Mouse (Mus musculus) liver, embryonic 15.5 days (tissue): ENCODE measurements around the gene Sat1. TPM values are rescaled to one million over a fixed set of nuclear protein-coding genes. Genes with fewer than 3 reads are reported as not detected.

ENCODE experiments used
- ATAC-seq: fragments of 200-750 bp; cut with Nextera tagmentation; 2 replicates; pipeline ENCODE4 v1.8.0; 2017; ENCODE audit warnings: moderate number of reproducible peaks, mild to moderate bottlenecking, moderate library complexity; ENCODE audit not compliant: insufficient read depth
- H3K27ac ChIP-seq: fragments of 300-500 bp; sonication (generic); replicated peaks from 2 replicates; pipeline ENCODE4 v1.5.1; 2015; ENCODE audit warnings: mild to moderate bottlenecking, inconsistent platforms
- H3K27me3 ChIP-seq: fragments of 300-500 bp; sonication (generic); 2 replicates; pipeline ENCODE4 v1.6.1; 2015; ENCODE audit warnings: mild to moderate bottlenecking, inconsistent platforms
- H3K36me3 ChIP-seq: fragments of 300-500 bp; sonication (generic); replicated peaks from 2 replicates; pipeline ENCODE4 v1.6.1; 2015; ENCODE audit warnings: moderate library complexity, mild to moderate bottlenecking, inconsistent platforms
- H3K4me1 ChIP-seq: fragments of 300-500 bp; sonication (generic); replicated peaks from 2 replicates; pipeline ENCODE4 v1.6.1; 2015; ENCODE audit warnings: inconsistent platforms
- H3K4me2 ChIP-seq: fragments of 300-500 bp; sonication (generic); 2 replicates; pipeline ENCODE4 v1.6.1; 2015; ENCODE audit warnings: moderate library complexity, mild to moderate bottlenecking, inconsistent platforms
- H3K4me3 ChIP-seq: fragments of 300-500 bp; sonication (generic); replicated peaks from 2 replicates; pipeline ENCODE4 v1.5.1; 2015; ENCODE audit warnings: mild to moderate bottlenecking, inconsistent platforms
- H3K9ac ChIP-seq: fragments of 300-500 bp; sonication (generic); 2 replicates; pipeline ENCODE4 v1.6.1; 2015; ENCODE audit warnings: moderate library complexity, mild to moderate bottlenecking, inconsistent platforms
- H3K9me3 ChIP-seq: fragments of 300-500 bp; sonication (generic); replicated peaks from 2 replicates; pipeline ENCODE4 v1.6.1; 2016; ENCODE audit warnings: inconsistent platforms
- WGBS: fragments of 180-500 bp; shearing (Covaris S2); methylation state at CpG from one replicate; pipeline ENCODE4 v1.1.7; 2015; ENCODE audit warnings: mixed read lengths; ENCODE audit not compliant: insufficient replicate concordance; 5-methylcytosine and 5-hydroxymethylcytosine counted together
- polyA plus RNA-seq: library from polyadenylated mRNA; unstranded; fragments of >200 nt; fragmentation: Nextera tagmentation; extraction: Ambion mirVana; gene quantifications from 2 replicates; pipeline ENCODE4 v1.2.1, GENCODE M21; 2015

Sat1 gene
- polyA plus RNA-seq, 1 experiment from 2014 or later, result 104 TPM

GRCm38 (mm10) chrX:155163553-155163952 is 52.7 kb downstream of the Sat1 start:
- ATAC-seq, result no peak
- H3K36me3 ChIP-seq, result no peaks in the 10 kb centered on the region
- H3K9me3 ChIP-seq, result no peaks in the 10 kb centered on the region
- no peaks in the 10 kb centered on the region for H3K4me1 ChIP-seq
- 47% methylated on average over 1 of the region's 1 CpGs for WGBS
- H3K9ac ChIP-seq, result no peak overlapping the region
- H3K27me3 ChIP-seq, result no peaks in the 10 kb centered on the region
- H3K4me3 ChIP-seq, result no peak overlapping the region
- H3K4me2 ChIP-seq, result no peak overlapping the region
- no peak overlapping the region for H3K27ac ChIP-seq

Other genes starting within 250 kb of the Sat1 start
- not detected in 2 replicates for gene Magea8, start 220.6 kb downstream of the Sat1 start, polyA plus RNA-seq
- gene Magea5, start 153.3 kb downstream of the Sat1 start, polyA plus RNA-seq, result not detected in 2 replicates
- gene Magea1, start 126.7 kb downstream of the Sat1 start, polyA plus RNA-seq, result not detected in 2 replicates
- not detected in 2 replicates for gene Magea2, start 122.8 kb downstream of the Sat1 start, polyA plus RNA-seq
- not detected in 2 replicates for gene Cldn34b2, start 88.0 kb downstream of the Sat1 start, polyA plus RNA-seq
- 10.9 and 12.0 TPM in 2 replicates for gene Acot9, start 46.0 kb upstream of the Sat1 start, polyA plus RNA-seq
- 184 and 185 TPM in 2 replicates for gene Prdx4, start 124.3 kb upstream of the Sat1 start, polyA plus RNA-seq